Mouse (Mus musculus) MEL-GATA-1-ER (cell line): Measurements from ENCODE around the gene Map4k5.

ENCODE experiments used
- DNase-seq: peaks from one replicate; pipeline ENCODE4 v3.0.0-alpha.2; 2012; ENCODE audit warnings: low read depth; ENCODE audit errors: extremely low read depth

Gene Map4k5

GRCm38 (mm10) chr12:69756015-69756414 is 137.0 kb downstream of the Map4k5 start:
- DNase-seq, result no peak

GRCm38 (mm10) chr12:69753936-69754335 is 139.1 kb downstream of the Map4k5 start:
- no peak for DNase-seq
